Mouse (Mus musculus): ENCODE measurements around the gene Spata13.
A peak's percentile ranks its signal among the peaks of the same experiment; 100 is the strongest.

Gene Spata13

DNA sequence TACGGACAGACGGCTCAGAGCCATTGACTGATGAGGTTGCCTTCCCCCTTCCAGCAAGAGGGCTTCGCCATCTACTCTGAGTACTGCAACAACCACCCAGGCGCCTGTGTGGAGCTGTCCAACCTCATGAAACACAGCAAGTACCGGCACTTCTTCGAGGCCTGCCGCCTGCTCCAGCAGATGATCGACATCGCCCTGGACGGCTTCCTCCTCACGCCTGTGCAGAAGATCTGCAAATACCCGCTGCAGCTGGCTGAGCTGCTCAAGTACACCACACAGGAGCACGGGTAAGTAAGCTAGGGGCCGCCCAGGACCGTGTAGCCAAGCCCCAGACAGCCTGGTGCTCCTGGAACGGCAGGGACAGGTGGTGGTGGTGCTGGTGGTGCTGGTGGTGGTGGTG, 117.8 kb downstream of the Spata13 start:
- no peak for DNase-seq (ENCODE audit: low spot score)

DNA sequence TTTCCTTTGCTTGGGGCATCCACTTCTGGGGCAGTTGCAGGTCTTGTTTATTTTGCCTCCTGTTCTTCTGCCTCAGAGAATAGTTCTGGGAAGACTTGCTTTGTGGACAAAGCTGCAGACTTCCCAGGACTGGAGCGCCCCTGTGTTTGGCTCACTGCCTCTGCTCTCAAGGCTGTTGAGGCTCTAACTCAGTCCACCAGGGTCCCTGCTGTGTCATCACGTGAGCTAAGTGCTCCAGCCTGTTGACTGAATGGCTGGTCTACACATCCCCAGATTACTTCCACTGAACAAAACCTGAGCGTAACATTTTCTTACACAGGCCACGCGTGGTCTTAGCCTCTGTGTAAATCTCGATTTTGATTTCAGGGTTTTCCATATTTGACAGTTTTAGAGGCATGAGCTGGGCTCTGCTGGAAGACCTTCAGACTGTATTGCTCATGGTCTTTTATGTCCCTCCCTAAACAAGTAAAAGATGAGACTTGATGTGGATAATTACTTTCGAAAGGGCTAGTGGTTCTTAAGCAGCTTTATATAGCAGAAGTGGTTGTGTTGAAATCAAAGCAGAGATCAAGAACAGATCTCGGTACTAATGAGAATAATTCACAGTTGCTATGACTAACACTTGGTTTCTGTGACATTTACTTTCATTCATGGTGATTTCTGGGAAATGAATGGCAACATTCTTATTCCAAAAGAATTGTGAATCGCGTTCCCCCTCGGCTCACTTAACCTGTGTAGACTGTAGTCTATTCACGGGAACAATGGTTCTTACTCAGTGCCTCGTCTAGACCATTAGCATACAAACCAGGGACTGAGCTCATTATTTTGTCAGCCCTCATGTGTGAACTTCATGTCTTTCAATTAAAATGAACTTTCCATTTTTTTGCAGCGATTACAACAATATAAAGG, 119.3 kb downstream of the Spata13 start:
- DNase-seq (ENCODE audit: low spot score) = no peak

- DNase-seq (ENCODE audit: low spot score) = no peak
Observed at GRCm38 (mm10) chr14:60753801-60754126, 120.0 kb downstream of the Spata13 start.

DNA sequence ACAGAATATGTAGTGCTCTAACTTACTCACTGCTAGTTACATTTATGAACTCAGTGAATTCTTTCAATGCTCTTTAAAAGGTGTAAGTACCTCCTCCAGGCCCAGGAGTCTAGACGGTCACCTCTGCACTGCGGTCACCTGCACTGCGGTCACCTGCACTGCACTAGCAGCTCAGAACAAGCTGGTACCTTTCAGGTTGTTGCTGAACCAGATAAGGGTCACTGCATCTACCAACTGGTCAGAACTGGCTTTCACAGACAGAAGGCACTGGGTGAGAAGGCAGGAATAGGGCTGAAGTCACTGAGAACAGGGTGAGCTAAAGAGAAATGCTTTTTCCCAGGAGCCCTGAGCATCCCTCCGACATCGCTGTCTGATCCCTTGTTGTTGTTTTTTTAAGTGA, 120.9 kb downstream of the Spata13 start:
- no peak for DNase-seq (ENCODE audit: low spot score)

- DNase-seq (ENCODE audit: low spot score) = no peak
Observed at GRCm38 (mm10) chr14:60756271-60756670, 122.5 kb downstream of the Spata13 start.

DNA sequence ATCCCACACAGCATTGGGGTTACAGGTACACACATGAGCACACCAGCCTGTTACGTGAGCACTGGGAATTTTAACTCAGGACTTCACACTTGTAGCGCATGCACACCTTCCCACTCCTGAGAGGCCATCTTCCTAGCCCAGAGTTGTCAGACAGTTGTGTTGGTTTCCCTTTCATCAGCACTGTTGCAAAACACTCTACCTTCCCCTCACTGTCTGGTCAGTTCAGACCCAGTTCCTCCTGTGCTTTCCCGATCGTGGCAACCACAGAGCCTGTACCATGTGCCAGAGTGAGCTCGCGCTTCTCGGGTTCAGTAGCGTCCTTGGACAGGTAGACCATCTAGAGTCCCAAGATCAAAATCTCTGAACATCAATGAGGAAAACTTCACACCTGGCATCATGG, 123.5 kb downstream of the Spata13 start:
- no peak for DNase-seq (ENCODE audit: low spot score)

GRCm38 (mm10) chr14:60757722-60758121, 123.9 kb downstream of the Spata13 start:
- DNase-seq (ENCODE audit: low spot score) = no peak

GRCm38 (mm10) chr14:60759097-60759496, 125.3 kb downstream of the Spata13 start:
- no peak for DNase-seq (ENCODE audit: low spot score)

DNA sequence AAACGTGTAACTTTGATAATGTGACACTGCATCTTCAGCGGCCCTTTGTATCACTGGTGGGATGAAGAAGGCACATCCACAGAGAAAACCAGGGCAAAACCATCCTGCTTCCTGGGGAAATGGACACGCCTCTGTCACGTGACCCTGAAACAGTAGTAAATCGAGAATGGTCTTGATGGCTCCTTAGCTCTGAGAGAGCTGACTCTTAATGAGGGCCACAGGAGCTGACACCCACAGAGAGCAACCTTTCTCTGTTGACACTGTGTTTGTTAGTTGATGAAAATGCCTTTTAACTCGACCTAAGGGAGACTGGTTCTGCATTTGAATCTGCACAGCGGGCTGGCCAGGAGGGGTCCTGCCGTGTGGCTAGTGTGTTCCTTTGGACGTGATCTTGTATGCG, 128.0 kb downstream of the Spata13 start:
- no peak for DNase-seq (ENCODE audit: low spot score)

DNA sequence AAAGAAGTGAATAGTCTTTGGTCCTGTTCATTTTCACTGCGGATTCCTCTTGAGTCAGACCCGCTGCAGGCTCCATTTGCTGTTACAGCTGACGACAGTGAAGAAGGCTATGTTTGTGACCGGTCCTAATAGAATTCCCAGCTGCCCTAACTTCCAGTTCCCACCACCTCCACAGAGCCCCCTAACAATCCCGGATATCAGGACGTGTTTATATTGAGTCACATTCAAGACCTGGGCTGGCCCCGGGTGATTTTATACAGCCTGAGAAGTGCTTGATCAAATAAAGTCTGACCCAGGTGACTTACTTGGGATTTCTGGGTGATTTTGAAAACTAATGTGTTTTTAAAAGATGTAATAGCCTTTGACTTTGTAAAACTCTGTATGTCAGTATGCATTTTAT, 129.0 kb downstream of the Spata13 start:
- no peak for DNase-seq (ENCODE audit: low spot score)

DNA sequence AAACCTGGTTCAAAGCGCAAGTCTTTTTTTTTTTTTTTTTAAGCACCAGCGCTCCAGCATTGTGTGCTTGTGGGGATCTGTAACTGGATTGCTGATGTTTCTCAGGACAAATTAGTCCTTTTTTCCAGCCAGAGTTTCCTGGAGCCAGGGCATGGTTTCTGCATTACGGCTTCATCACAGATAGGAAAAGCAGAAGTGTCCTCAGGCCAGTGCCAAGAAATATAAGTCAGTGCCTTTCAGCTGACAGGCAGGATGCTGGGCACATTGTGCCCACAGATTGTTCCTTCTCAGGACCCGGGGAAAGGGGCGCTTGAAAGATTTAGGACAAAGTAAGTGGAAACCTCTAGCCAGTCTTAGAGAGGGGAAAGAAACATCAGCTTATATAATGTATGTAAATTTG, 129.9 kb downstream of the Spata13 start:
- DNase-seq (ENCODE audit: low spot score) = no peak

GRCm38 (mm10) chr14:60764526-60764925, 130.7 kb downstream of the Spata13 start:
- no peak for DNase-seq (ENCODE audit: low spot score)

GRCm38 (mm10) chr14:60765025-60765424, 131.2 kb downstream of the Spata13 start:
- no peak for DNase-seq (ENCODE audit: low spot score)

DNA sequence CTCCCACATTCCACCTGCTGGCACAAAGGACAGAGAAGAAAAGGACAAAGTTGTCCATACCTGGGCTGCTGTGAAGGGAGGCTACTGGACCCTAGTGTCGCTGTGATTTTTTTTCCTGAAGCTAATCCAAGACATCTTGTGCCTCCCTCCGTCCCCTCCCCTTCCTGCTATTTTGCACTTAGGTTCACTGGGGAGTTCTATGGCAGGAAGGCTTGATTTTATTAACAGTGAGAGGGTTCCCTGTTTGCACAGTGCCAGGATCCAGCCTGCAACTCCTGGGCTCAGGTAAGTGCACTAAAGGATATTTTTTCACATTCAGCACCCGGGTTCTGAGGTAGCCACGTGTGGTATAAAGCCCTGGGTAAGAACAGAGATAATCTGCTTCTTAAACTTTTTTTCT, 134.1 kb downstream of the Spata13 start, which contains the start of gene C1qtnf9:
Gene C1qtnf9, plus strand, starts transcription at position 251 of the 400 bp plus-strand sequence.
- DNase-seq (ENCODE audit: low spot score) = no peak

- DNase-seq (ENCODE audit: low spot score) = no peak
Observed at GRCm38 (mm10) chr14:60769340-60769739, 135.5 kb downstream of the Spata13 start.

DNA sequence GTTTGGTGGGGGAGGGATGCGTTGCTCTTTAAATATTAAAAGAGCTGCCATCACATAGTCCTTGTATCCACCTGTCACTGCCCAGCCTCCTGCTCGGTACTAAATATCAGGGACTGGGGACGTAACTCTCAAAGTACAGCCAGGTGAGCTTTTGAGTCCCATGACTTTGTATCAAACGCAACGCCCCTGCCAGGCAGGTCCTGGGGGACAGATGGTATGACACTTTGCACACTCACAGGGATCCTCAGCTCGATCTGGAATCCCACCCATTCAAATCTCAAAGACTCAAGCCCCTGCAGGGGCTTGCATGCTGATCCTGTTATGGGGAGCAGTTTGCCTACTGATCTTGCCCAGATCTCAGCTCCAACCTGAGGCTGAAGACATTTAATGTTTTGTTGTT, 136.8 kb downstream of the Spata13 start:
- DNase-seq (ENCODE audit: low spot score) = no peak

DNA sequence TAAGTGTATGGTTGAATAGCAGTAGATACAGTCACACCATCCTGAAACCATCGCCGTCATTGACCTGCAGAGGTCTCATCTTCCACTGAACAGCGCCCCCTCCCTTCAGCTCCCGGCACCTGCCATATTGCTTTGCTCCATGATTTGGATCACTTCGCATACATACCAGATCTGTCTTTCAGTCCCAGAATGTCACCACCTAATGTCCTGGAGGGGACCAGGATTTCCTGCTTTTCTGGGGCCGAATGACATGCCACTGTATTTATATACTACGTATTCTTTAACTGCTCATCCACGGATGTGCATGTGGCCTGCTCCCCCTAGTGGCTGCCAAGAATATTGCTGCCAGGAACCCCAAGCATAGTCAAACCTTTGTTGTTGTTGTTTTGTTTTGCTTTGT, 137.3 kb downstream of the Spata13 start:
- peak; percentile 69 for DNase-seq (ENCODE audit: low spot score)

DNA sequence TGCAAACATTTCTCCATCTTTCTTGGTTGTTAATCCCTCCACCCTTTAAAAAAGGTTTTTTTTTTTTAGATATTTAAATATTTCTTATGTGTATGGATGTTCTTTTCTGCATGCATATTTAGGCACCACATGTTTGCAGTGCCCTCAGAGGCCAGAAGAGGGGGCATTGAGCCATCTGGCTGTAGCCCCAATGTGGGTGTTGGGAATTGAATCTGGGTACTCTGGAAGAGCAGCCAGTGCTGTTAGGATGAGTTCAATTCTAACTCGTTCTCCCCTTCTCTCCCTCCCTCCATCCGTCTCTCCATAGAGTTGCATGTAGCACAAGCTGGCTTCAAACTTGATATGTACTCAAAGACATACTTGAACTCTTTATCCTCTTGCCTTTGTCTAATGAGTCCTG, 139.7 kb downstream of the Spata13 start:
- no peak for DNase-seq (ENCODE audit: low spot score)

- no peak for DNase-seq (ENCODE audit: low spot score)
Observed at GRCm38 (mm10) chr14:60776521-60776920, 142.7 kb downstream of the Spata13 start.

- DNase-seq (ENCODE audit: low spot score) = peak; percentile 36
Observed at GRCm38 (mm10) chr14:60777485-60777919, 143.7 kb downstream of the Spata13 start.

DNA sequence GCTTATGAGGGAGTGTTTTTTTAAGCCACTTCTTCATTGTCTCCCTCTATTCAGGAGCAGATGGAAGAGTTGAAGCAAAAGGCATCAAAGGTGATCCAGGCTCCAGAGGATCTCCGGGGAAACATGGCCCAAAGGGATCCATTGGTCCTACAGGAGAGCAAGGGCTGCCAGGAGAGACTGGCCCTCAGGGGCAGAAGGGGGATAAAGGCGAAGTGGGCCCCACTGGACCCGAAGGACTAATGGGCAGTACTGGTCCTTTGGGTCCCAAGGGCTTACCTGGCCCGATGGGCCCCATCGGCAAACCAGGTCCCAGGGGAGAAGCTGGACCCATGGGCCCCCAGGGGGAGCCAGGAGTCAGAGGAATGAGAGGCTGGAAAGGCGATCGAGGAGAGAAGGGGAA, 145.4 kb downstream of the Spata13 start:
- DNase-seq (ENCODE audit: low spot score) = no peak

- DNase-seq (ENCODE audit: low spot score) = no peak
Observed at GRCm38 (mm10) chr14:60782121-60782656, 148.4 kb downstream of the Spata13 start.

DNA sequence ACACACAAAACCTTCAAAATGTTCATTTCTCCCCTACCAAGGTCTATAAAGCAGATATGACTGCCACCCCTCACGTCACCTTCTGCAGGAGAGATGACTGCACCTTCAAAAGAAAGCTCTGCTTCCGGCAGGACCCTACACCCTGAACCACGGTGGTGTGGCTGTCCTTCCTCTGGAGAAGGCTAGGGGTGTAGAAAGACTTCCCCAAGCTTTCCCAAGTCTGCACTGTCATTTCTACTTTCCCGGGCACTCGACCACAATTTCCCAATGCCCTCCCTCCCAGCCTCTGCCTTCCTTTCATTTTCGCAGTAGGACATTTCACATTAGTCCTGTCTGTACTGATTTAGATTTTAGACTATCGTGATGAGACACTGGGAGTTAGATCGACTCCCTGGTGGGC, 149.4 kb downstream of the Spata13 start:
- no peak for DNase-seq (ENCODE audit: low spot score)
